Mouse (Mus musculus) hindbrain, embryonic 10.5 days (tissue): Measurements from ENCODE around the gene Cadps2. TPM values are rescaled to one million over a fixed set of nuclear protein-coding genes. Genes with fewer than 3 reads are reported as not detected.

Experiments
- DNase-seq: peaks from one replicate; pipeline ENCODE4 v3.0.0-alpha.2; 2017; ENCODE audit warnings: low spot score
- H3K27ac ChIP-seq: fragments of 300-500 bp; sonication (generic); 2 replicates; pipeline ENCODE4 v1.5.1; 2016; ENCODE audit warnings: mild to moderate bottlenecking, moderate library complexity
- H3K27me3 ChIP-seq: fragments of 300-500 bp; sonication (generic); 2 replicates; pipeline ENCODE4 v1.6.1; 2016; ENCODE audit warnings: mild to moderate bottlenecking; ENCODE audit not compliant: poor library complexity, insufficient read depth, severe bottlenecking
- H3K36me3 ChIP-seq: fragments of 300-500 bp; sonication (generic); 2 replicates; pipeline ENCODE4 v1.6.1; 2016; ENCODE audit warnings: mild to moderate bottlenecking, moderate library complexity
- H3K4me1 ChIP-seq: fragments of 300-500 bp; sonication (generic); replicated peaks from 2 replicates; pipeline ENCODE4 v1.6.1; 2016; ENCODE audit warnings: mild to moderate bottlenecking
- H3K4me3 ChIP-seq: fragments of 300-500 bp; sonication (generic); 2 replicates; pipeline ENCODE4 v1.5.1; 2016; ENCODE audit warnings: mild to moderate bottlenecking, moderate library complexity
- H3K9me3 ChIP-seq: fragments of 300-500 bp; sonication (generic); 2 replicates; pipeline ENCODE4 v1.6.1; 2016; ENCODE audit warnings: mild to moderate bottlenecking, moderate library complexity
- whole genome bisulfite sequencing: fragments of 180-500 bp; shearing (Covaris S2); methylation state at CpG from one replicate; pipeline ENCODE4 v1.1.7; 2016; 5-methylcytosine and 5-hydroxymethylcytosine counted together
- polyA plus RNA-seq: library from polyadenylated mRNA; unstranded; fragments of >200 nt; fragmentation: Nextera tagmentation; extraction: Ambion mirVana; gene quantifications from 2 replicates; pipeline ENCODE4 v1.2.1, GENCODE M21; 2016

The Cadps2 gene
- polyA plus RNA-seq, 1 experiment from 2014 or later, result 1.4 TPM

- no peaks in the 10 kb centered on the region for H3K27me3 ChIP-seq
- no peak overlapping the region for H3K27ac ChIP-seq
- H3K4me1 ChIP-seq, result no peaks in the 10 kb centered on the region; the same call in 1 of the 2 replicates
- H3K9me3 ChIP-seq, result no peaks in the 10 kb centered on the region
- DNase-seq, result no peak
- H3K4me3 ChIP-seq, result no peak overlapping the region
- 26% methylated on average over 3 of the region's 3 CpGs for WGBS
- H3K36me3 ChIP-seq, result no peaks in the 10 kb centered on the region
These were observed 106.5 kb downstream of the Cadps2 start for GRCm38 (mm10) chr6:23732750-23733149.

GRCm38 (mm10) chr6:23728620-23729019, 110.6 kb downstream of the Cadps2 start:
- H3K27me3 ChIP-seq, result no peaks in the 10 kb centered on the region
- H3K27ac ChIP-seq, result no peak overlapping the region
- no peak for DNase-seq
- H3K36me3 ChIP-seq, result no peaks in the 10 kb centered on the region
- H3K9me3 ChIP-seq, result no peaks in the 10 kb centered on the region
- WGBS, result 83% methylated on average over 3 of the region's 3 CpGs
- H3K4me3 ChIP-seq, result no peak overlapping the region
- no peaks in the 10 kb centered on the region; the same call in 1 of the 2 replicates for H3K4me1 ChIP-seq

GRCm38 (mm10) chr6:23723697-23724096, 115.5 kb downstream of the Cadps2 start:
- Histone ChIP-seq H3K27me3 (no peaks in the 10 kb centered on the region), H3K36me3 (no peaks in the 10 kb centered on the region), H3K4me3 (no peak overlapping the region), H3K4me1 (no peaks in the 10 kb centered on the region), H3K9me3 (peaks cover 5% of the 10 kb centered on the region; the same call in 1 of the 2 replicates), H3K27ac (no peak overlapping the region)
- no peak for DNase-seq
- 91% methylated on average over 4 of the region's 4 CpGs for WGBS

GRCm38 (mm10) chr6:23720401-23720800, 118.8 kb downstream of the Cadps2 start:
- H3K9me3 ChIP-seq, result peaks cover 9% of the 10 kb centered on the region; the same call in 1 of the 2 replicates
- H3K4me1 ChIP-seq, result no peaks in the 10 kb centered on the region
- no peaks in the 10 kb centered on the region for H3K36me3 ChIP-seq
- no peak overlapping the region for H3K27ac ChIP-seq
- WGBS, result 94% methylated on average over 2 of the region's 2 CpGs
- no peak for DNase-seq
- no peak overlapping the region for H3K4me3 ChIP-seq
- no peaks in the 10 kb centered on the region for H3K27me3 ChIP-seq

- Histone ChIP-seq H3K4me3 (no peak overlapping the region), H3K36me3 (no peaks in the 10 kb centered on the region), H3K4me1 (no peaks in the 10 kb centered on the region), H3K9me3 (no peaks in the 10 kb centered on the region), H3K27ac (no peak overlapping the region), H3K27me3 (no peaks in the 10 kb centered on the region)
- DNase-seq, result no peak
- 82% methylated on average over 3 of the region's 3 CpGs for WGBS
These were observed 131.7 kb downstream of the Cadps2 start for GRCm38 (mm10) chr6:23707506-23707905.

- H3K36me3 ChIP-seq, result no peaks in the 10 kb centered on the region
- DNase-seq, result no peak
These were observed 138.3 kb downstream of the Cadps2 start for GRCm38 (mm10) chr6:23700879-23701278.

GRCm38 (mm10) chr6:23678172-23678571, 161.0 kb downstream of the Cadps2 start:
- no peak for DNase-seq
- Histone ChIP-seq H3K9me3 (no peaks in the 10 kb centered on the region), H3K4me1 (no peaks in the 10 kb centered on the region), H3K4me3 (no peak overlapping the region), H3K27me3 (no peaks in the 10 kb centered on the region), H3K36me3 (no peaks in the 10 kb centered on the region), H3K27ac (no peak overlapping the region)
- WGBS, result 80% methylated on average over 1 of the region's 1 CpGs

More at GRCm38 (mm10) chr6:23700879-23701278, 138.3 kb downstream of the Cadps2 start:
- Histone ChIP-seq H3K27ac (no peak overlapping the region), H3K9me3 (no peaks in the 10 kb centered on the region), H3K4me1 (no peaks in the 10 kb centered on the region), H3K27me3 (no peaks in the 10 kb centered on the region), H3K4me3 (no peak overlapping the region)
- 79% methylated on average over 3 of the region's 3 CpGs for WGBS

- Histone ChIP-seq H3K9me3 (no peaks in the 10 kb centered on the region), H3K4me3 (no peak within 1 kb of the TSS), H3K27ac (no peak within 1 kb of the TSS), H3K4me1 (no peaks in the 10 kb centered on the region), H3K36me3 (no peaks in the 10 kb centered on the region), H3K27me3 (no peaks in the 10 kb centered on the region)
- no peak for DNase-seq
- WGBS, result 93% methylated on average over 2 of the region's 2 CpGs
These were observed 184.2 kb downstream of the Cadps2 start, which contains the start of gene Rnf148 for GRCm38 (mm10) chr6:23655036-23655435. Gene Rnf148 (minus strand): TSS chr6:23655136.

- Histone ChIP-seq H3K9me3 (no peaks in the 10 kb centered on the region), H3K4me1 (no peaks in the 10 kb centered on the region), H3K27ac (no peak within 1 kb of the TSS), H3K4me3 (no peak within 1 kb of the TSS), H3K36me3 (no peaks in the 10 kb centered on the region), H3K27me3 (no peaks in the 10 kb centered on the region)
- no peak for DNase-seq
- WGBS, result 88% methylated on average over 2 of the region's 2 CpGs
These were observed 189.0 kb downstream of the Cadps2 start, which contains the start of gene Rnf133 for GRCm38 (mm10) chr6:23650205-23650604. Gene Rnf133 (minus strand): TSS chr6:23650305.

GRCm38 (mm10) chr6:23648732-23649131, 190.5 kb downstream of the Cadps2 start:
- Histone ChIP-seq H3K27ac (no peak overlapping the region), H3K4me1 (no peaks in the 10 kb centered on the region), H3K27me3 (no peaks in the 10 kb centered on the region), H3K9me3 (no peaks in the 10 kb centered on the region), H3K36me3 (no peaks in the 10 kb centered on the region), H3K4me3 (no peak overlapping the region)
- no peak for DNase-seq
- 87% methylated on average over 8 of the region's 8 CpGs for WGBS

- DNase-seq, result no peak
- Histone ChIP-seq H3K4me3 (no peak overlapping the region), H3K9me3 (no peaks in the 10 kb centered on the region), H3K27ac (no peak overlapping the region), H3K36me3 (no peaks in the 10 kb centered on the region), H3K27me3 (no peaks in the 10 kb centered on the region), H3K4me1 (no peaks in the 10 kb centered on the region)
- WGBS, result 87% methylated on average over 7 of the region's 7 CpGs
These were observed 191.5 kb downstream of the Cadps2 start for GRCm38 (mm10) chr6:23647627-23648247.

- Histone ChIP-seq H3K4me1 (0 out of 2 replicates have a peak, but pooled peaks cover 3% of the 10 kb centered on the region), H3K4me3 (no peak overlapping the region), H3K9me3 (no peaks in the 10 kb centered on the region), H3K36me3 (no peaks in the 10 kb centered on the region), H3K27me3 (peaks cover 8% of the 10 kb centered on the region; the same call in 1 of the 2 replicates), H3K27ac (no peak overlapping the region)
- DNase-seq, result no peak
- WGBS, result 84% methylated on average over 3 of the region's 3 CpGs
These were observed 202.1 kb downstream of the Cadps2 start for GRCm38 (mm10) chr6:23637081-23637480.

GRCm38 (mm10) chr6:23635208-23635607, 204.0 kb downstream of the Cadps2 start:
- WGBS, result 89% methylated on average over 3 of the region's 3 CpGs
- DNase-seq, result no peak
- no peak overlapping the region for H3K27ac ChIP-seq
- no peaks in the 10 kb centered on the region for H3K9me3 ChIP-seq
- peaks cover 3% of the 10 kb centered on the region; the same call in 1 of the 2 replicates for H3K4me1 ChIP-seq
- no peak overlapping the region for H3K4me3 ChIP-seq
- peaks cover 12% of the 10 kb centered on the region; the same call in 1 of the 2 replicates for H3K27me3 ChIP-seq
- H3K36me3 ChIP-seq, result no peaks in the 10 kb centered on the region
